Mouse (Mus musculus) adrenal gland (tissue): ENCODE results near the gene 2410004B18Rik.

Experiments
- intact Hi-C: fragments of 180-260 bp; cut with DNase I; formaldehyde crosslinking; loops from one replicate; pipeline ENCODE4 v1.15.1; 2025

2410004B18Rik gene

DNA sequence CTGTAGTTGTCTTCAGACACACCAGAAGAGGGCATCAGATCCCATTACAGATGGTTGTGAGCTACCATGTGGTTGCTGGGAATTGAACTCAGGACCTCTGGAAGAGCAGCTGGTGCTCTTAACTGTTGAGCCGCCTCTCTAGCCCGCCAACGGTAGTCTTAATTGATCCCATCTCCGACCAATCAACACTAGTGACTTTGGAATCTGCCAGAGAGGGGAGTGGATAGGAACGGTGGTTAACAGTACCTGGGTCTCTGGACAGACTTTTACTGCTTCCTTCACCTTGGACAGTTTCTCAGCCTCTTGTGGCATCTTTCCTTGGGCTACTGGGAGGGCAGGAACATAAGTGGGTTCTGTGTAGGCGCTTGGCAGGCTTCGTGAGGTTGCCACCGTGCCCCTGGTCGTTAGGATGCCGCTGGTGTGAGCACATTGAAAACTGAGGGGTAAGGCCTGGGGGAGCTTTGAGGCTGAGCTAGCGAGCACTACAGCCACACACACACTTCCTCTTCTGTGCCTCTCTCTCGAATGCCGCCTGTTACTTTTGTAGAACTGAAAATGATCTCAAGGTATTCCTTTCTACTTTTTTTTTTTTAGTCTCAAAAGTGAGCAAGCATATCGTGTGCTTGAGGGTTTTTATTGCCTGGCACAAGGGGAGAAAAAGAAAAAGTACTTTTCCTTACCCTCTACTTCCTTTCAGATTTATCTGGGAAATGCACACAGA lies 55.8 kb downstream of the 2410004B18Rik start:
- intact Hi-C loops = loop anchor here (10.0 kb wide), 1 partner anchor 49 kb away; no protein-coding TSS in a partner anchor
